Mouse (Mus musculus): Measurements from ENCODE around the gene Prg3. TPM values are rescaled to one million over a fixed set of nuclear protein-coding genes. Genes with fewer than 3 reads are reported as not detected.

Gene Prg3
- polyA plus RNA-seq, 1 experiment from 2014 or later = 0.49 TPM

DNA sequence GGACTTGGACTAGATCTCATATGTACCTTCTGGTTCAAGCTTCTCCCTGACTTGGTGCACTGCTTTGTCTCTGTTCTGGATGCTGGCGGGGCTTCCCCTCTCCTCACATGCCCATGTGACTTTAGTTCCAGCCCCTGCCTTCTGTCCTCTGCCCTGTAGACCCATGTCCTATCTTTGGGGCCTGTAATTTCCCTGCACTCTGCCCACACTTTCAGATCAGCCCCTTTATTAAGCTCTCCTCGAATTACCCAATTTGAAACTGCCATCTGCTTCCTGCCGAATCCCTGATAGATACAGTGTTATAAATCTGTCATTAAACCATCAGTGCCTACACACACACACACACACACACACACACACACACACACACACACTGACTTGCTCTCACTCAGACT lies 26.6 kb downstream of the Prg3 start:
- H3K4me1 ChIP-seq (replicated peaks) = peaks cover 45% of the 10 kb centered on the region
- ATAC-seq (ENCODE audit: insufficient number of reproducible peaks, low FRiP score) = no peak
- H3K27ac ChIP-seq (ENCODE audit: poor library complexity, severe bottlenecking) = no peak overlapping the region
- 45% methylated on average over 3 of the region's 3 CpGs for WGBS
- H3K4me3 ChIP-seq = no peak overlapping the region
- no peak overlapping the region for H3K9ac ChIP-seq
- no peaks in the 10 kb centered on the region for H3K9me3 ChIP-seq (replicated peaks)
- H3K36me3 ChIP-seq = no peaks in the 10 kb centered on the region
- H3K27me3 ChIP-seq (replicated peaks) = no peaks in the 10 kb centered on the region
- H3K4me2 ChIP-seq = no peak overlapping the region

GRCm38 (mm10) chr2:85022043-85022442 lies 34.0 kb downstream of the Prg3 start:
- no peak for ATAC-seq (ENCODE audit: insufficient number of reproducible peaks, low FRiP score)
- Histone ChIP-seq H3K4me3 (no peak overlapping the region), H3K27me3 (replicated peaks) (peaks cover 18% of the 10 kb centered on the region), H3K27ac (ENCODE audit: poor library complexity, severe bottlenecking) (no peak overlapping the region), H3K4me1 (replicated peaks) (no peaks in the 10 kb centered on the region), H3K36me3 (no peaks in the 10 kb centered on the region), H3K9ac (no peak overlapping the region), H3K9me3 (replicated peaks) (no peaks in the 10 kb centered on the region), H3K4me2 (no peak overlapping the region)
- WGBS = 20% methylated on average over 4 of the region's 4 CpGs

GRCm38 (mm10) chr2:85026178-85026577 lies 38.2 kb downstream of the Prg3 start:
- H3K27me3 ChIP-seq (replicated peaks) = peaks cover 18% of the 10 kb centered on the region

DNA sequence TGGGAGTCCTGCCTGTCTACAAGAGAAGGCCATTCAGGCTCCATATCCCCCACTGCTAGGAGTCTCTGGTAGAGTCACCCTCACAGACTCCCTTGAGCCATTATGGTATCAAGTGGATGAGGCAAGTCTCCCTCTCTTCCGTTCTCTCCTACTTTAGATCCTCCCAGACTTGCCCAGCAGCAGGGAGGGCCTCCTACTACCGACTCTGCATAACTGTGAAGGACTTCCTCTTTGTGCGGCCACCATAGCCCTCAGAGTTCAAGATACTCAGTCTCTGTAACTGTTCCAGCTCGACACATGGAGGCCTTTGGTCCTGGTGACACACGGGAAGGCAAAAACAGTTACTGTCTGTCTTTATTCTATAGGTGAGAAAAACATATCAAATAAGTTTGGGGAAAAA lies 39.3 kb downstream of the Prg3 start:
- Histone ChIP-seq H3K4me3 (no peak overlapping the region), H3K27me3 (replicated peaks) (peaks cover 14% of the 10 kb centered on the region), H3K9me3 (replicated peaks) (no peaks in the 10 kb centered on the region), H3K4me1 (replicated peaks) (no peaks in the 10 kb centered on the region), H3K9ac (no peak overlapping the region), H3K36me3 (no peaks in the 10 kb centered on the region), H3K27ac (ENCODE audit: poor library complexity, severe bottlenecking) (no peak overlapping the region), H3K4me2 (no peak overlapping the region)
- no peak for ATAC-seq (ENCODE audit: insufficient number of reproducible peaks, low FRiP score)
- 56% methylated on average over 5 of the region's 5 CpGs for WGBS

More at GRCm38 (mm10) chr2:85026178-85026577, 38.2 kb downstream of the Prg3 start:
- no peak overlapping the region for H3K4me2 ChIP-seq
- no peaks in the 10 kb centered on the region for H3K36me3 ChIP-seq
- WGBS = 73% methylated on average over 3 of the region's 3 CpGs
- no peak for ATAC-seq (ENCODE audit: insufficient number of reproducible peaks, low FRiP score)
- H3K9ac ChIP-seq = no peak overlapping the region
- H3K4me1 ChIP-seq (replicated peaks) = no peaks in the 10 kb centered on the region
- H3K9me3 ChIP-seq (replicated peaks) = no peaks in the 10 kb centered on the region
- no peak overlapping the region for H3K4me3 ChIP-seq
- no peak overlapping the region for H3K27ac ChIP-seq (ENCODE audit: poor library complexity, severe bottlenecking)

GRCm38 (mm10) chr2:85029897-85030296 lies 41.9 kb downstream of the Prg3 start:
- Histone ChIP-seq H3K9me3 (replicated peaks) (no peaks in the 10 kb centered on the region), H3K27me3 (replicated peaks) (no peaks in the 10 kb centered on the region), H3K36me3 (no peaks in the 10 kb centered on the region), H3K4me2 (no peak overlapping the region), H3K4me3 (no peak overlapping the region), H3K9ac (no peak overlapping the region), H3K27ac (ENCODE audit: poor library complexity, severe bottlenecking) (no peak overlapping the region), H3K4me1 (replicated peaks) (no peaks in the 10 kb centered on the region)
- WGBS = 69% methylated on average over 6 of the region's 6 CpGs
- no peak for ATAC-seq (ENCODE audit: insufficient number of reproducible peaks, low FRiP score)

DNA sequence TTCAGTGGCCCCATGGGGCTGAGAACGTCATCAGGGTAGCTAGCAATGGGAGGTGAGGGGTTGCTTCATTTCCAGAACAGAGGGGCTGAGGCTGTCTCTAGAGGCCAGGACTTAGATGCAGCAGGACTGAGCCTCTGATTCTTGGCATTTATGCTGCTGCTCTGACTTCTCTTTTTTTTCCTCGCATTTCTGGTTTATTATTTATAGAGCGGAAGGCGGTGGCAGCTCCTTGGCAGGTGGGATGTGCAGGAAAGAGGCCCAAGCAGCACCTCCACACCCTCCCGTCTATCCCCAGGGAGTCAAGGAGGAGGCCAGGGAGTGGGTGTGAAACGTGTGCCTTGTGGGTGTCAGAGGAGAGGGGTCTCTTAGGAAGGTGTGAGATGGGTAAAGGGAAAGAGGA lies 43.0 kb downstream of the Prg3 start:
- no peak overlapping the region for H3K9ac ChIP-seq
- WGBS = 52% methylated on average over 6 of the region's 6 CpGs
- ATAC-seq (ENCODE audit: insufficient number of reproducible peaks, low FRiP score) = no peak
- no peak overlapping the region for H3K4me3 ChIP-seq
- H3K27ac ChIP-seq (ENCODE audit: poor library complexity, severe bottlenecking) = no peak overlapping the region
- no peaks in the 10 kb centered on the region for H3K9me3 ChIP-seq (replicated peaks)
- no peaks in the 10 kb centered on the region for H3K36me3 ChIP-seq
- H3K4me2 ChIP-seq = no peak overlapping the region
- no peaks in the 10 kb centered on the region for H3K4me1 ChIP-seq (replicated peaks)
- no peaks in the 10 kb centered on the region for H3K27me3 ChIP-seq (replicated peaks)

DNA sequence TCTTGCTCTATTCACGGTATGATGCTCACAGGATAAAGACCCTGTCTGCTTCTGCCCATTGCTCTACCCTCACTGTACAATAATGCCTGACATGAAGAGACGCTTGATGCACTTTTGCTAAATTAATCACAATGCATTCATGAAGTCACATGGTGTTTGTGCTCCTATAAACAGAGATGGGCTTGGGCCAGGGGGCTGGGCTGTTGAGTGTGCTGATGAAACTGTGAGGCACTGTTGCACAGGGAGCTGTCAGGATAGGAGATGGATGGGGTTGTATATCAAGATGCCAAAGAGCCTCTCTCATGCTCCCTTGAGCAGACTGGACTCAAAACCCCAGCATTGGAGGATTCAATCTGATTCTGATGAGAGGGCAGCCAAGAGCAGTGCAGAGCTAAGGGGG lies 45.1 kb downstream of the Prg3 start:
- 74% methylated on average over 2 of the region's 2 CpGs for WGBS
- ATAC-seq (ENCODE audit: insufficient number of reproducible peaks, low FRiP score) = no peak
- Histone ChIP-seq H3K4me2 (no peak overlapping the region), H3K4me1 (replicated peaks) (peaks cover 10% of the 10 kb centered on the region), H3K36me3 (no peaks in the 10 kb centered on the region), H3K9ac (no peak overlapping the region), H3K4me3 (no peak overlapping the region), H3K27me3 (replicated peaks) (no peaks in the 10 kb centered on the region), H3K27ac (ENCODE audit: poor library complexity, severe bottlenecking) (no peak overlapping the region), H3K9me3 (replicated peaks) (no peaks in the 10 kb centered on the region)

DNA sequence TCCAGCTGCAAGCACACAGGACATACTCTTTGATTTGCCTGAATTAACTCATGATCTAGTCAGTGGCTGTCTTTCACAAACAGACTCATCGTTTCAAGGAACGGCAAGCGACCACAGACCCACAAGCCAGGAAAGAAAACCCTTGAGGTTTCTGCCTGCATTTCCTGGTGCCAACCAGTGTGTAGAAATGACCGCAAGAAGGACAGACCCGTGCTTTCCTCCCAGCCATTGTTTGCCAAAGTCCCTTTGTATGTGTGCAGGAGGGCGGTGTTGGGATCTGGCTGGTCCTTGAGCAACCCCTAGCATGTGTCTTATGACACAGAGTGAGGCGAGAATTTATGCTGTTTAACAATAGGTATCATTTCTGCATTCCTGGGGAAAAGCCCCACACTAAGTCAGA lies 46.2 kb downstream of the Prg3 start:
- Histone ChIP-seq H3K9me3 (replicated peaks) (no peaks in the 10 kb centered on the region), H3K4me2 (no peak overlapping the region), H3K4me3 (no peak overlapping the region), H3K4me1 (replicated peaks) (peaks cover 15% of the 10 kb centered on the region), H3K27me3 (replicated peaks) (no peaks in the 10 kb centered on the region), H3K9ac (no peak overlapping the region), H3K36me3 (peaks cover under 1% of the 10 kb centered on the region), H3K27ac (ENCODE audit: poor library complexity, severe bottlenecking) (no peak overlapping the region)
- 76% methylated on average over 7 of the region's 7 CpGs for WGBS
- no peak for ATAC-seq (ENCODE audit: insufficient number of reproducible peaks, low FRiP score)

GRCm38 (mm10) chr2:85036507-85037046 lies 48.6 kb downstream of the Prg3 start:
- no peak overlapping the region for H3K27ac ChIP-seq (ENCODE audit: poor library complexity, severe bottlenecking)
- no peaks in the 10 kb centered on the region for H3K27me3 ChIP-seq (replicated peaks)
- 0 out of 2 replicates have a peak, but pooled peaks have one; percentile 27 for ATAC-seq (ENCODE audit: insufficient number of reproducible peaks, low FRiP score)
- H3K4me1 ChIP-seq (replicated peaks) = peaks cover 15% of the 10 kb centered on the region
- peaks cover 25% of the 10 kb centered on the region for H3K36me3 ChIP-seq
- 6% methylated on average over 11 of the region's 11 CpGs for WGBS
- H3K4me3 ChIP-seq = peak overlapping the region; percentile 70
- H3K9me3 ChIP-seq (replicated peaks) = no peaks in the 10 kb centered on the region
- peak overlapping the region; percentile 94 for H3K9ac ChIP-seq
- peak overlapping the region; percentile 77 for H3K4me2 ChIP-seq

DNA sequence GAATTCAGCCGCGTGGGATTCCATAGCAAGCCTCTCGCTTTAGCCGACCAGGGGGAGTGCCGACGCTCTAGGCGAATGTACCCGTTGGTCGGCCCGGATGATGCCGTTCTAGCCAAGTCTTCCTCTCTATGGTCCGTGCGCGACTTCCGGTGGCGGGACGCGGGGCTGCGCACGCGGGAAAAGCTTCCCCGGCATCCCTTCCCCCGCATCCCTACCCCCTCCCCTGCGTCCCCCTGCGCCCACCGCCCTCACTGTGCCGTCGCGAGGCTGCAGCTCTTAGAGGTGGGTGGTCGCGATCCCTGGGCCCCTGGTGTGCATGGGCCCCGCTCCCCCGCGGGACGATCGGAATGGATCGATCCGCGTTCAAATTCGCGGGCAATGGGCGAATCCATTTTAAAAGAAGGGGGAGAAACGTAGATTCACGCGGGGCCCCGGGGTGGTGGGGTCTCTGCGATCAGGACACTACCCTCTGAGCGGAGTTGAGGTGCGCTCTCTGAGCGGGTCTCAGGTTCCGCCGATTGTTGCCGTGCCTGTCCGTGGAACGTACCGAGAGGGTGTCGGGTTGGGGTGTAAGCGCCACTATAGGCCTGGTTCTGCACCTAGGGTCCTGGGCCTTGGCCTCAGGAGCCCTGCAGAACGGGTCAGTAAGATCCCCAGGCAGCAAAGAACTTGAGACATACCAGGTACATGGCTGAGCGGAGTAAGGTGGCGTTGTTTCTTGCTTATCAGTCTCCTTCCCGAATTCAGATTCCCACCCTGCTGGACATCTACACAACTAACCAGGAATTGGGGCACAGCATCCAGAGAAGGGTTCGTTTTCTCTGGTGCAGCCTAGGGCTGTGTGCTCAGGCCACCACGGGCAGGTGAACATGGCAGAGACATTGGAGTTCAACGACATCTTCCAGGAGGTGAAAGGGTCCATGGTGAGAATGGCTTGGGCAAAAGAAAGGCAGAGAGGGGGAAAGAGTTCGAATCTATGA lies 49.3 kb downstream of the Prg3 start, which contains the start of the genes Ssrp1 and P2rx3:
Gene Ssrp1, plus strand, starts transcription at position 188 of the 980 bp plus-strand sequence.
Gene P2rx3, minus strand, starts transcription at position 416 of the 980 bp plus-strand sequence.
- Histone ChIP-seq H3K9me3 (replicated peaks) (no peaks in the 10 kb centered on the region), H3K4me3 (peak within 1 kb of the TSS; percentile 70), H3K4me2 (peak within 1 kb of the TSS; percentile 77), H3K9ac (peak within 1 kb of the TSS; percentile 94), H3K4me1 (replicated peaks) (peaks cover 15% of the 10 kb centered on the region), H3K27ac (ENCODE audit: poor library complexity, severe bottlenecking) (peak within 1 kb of the TSS; percentile 69), H3K27me3 (replicated peaks) (no peaks in the 10 kb centered on the region), H3K36me3 (peaks cover 32% of the 10 kb centered on the region)
- ATAC-seq (ENCODE audit: insufficient number of reproducible peaks, low FRiP score) = peak; percentile 95
- under 1% methylated on average over 65 of the region's 66 CpGs for WGBS

- no peaks in the 10 kb centered on the region for H3K27me3 ChIP-seq (replicated peaks)
- H3K9ac ChIP-seq = peak overlapping the region; percentile 94
- peak overlapping the region; percentile 70 for H3K4me3 ChIP-seq
- no peak for ATAC-seq (ENCODE audit: insufficient number of reproducible peaks, low FRiP score)
- peaks cover 42% of the 10 kb centered on the region for H3K36me3 ChIP-seq
- H3K4me2 ChIP-seq = peak overlapping the region; percentile 77
- WGBS = 82% methylated on average over 13 of the region's 13 CpGs
- H3K27ac ChIP-seq (ENCODE audit: poor library complexity, severe bottlenecking) = no peak overlapping the region
- peaks cover 15% of the 10 kb centered on the region for H3K4me1 ChIP-seq (replicated peaks)
- H3K9me3 ChIP-seq (replicated peaks) = no peaks in the 10 kb centered on the region
These were observed 50.3 kb downstream of the Prg3 start for GRCm38 (mm10) chr2:85038336-85038735.
